22 mouse cellular contexts compared by ENCODE assay signal in the genomic region with DNA sequence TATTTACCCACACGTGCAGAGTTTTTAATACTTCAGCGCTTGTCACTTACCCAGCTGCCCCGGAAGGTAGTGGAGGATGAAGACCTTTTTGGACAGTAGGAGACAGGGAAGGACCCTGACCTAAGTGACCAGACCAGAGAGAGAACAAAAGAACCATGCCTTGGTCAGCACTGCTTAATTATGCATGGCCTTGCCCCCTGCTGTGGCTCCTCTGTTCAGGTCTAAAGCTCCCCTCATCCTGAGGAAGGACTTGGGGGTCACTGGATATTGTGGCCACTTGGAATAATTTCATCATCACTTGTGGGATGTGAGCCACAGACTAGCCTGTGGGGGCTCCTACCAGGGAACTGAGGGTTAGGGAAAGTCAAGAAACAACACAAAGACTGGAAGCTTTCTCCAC.
A peak's percentile ranks its signal among the peaks of the same experiment; 100 is the strongest.
DNase-seq lines count a peak whose midpoint lies in the region; ATAC-seq and TF ChIP-seq lines count a peak whose summit lies in the region.
"Had no signal": no experiment of that assay in that cellular context is flagged by ENCODE, and none has a peak within 500 bp of the region (broad histone marks: within the 10 kb centered on the region; RNA-seq: fewer than 3 reads in every experiment).

No protein-coding gene starts in this region.

- H3K27ac ChIP-seq in forebrain, embryonic 10.5 days: peak overlapping the region; percentile 94
- no peak overlapping the region for H3K27ac ChIP-seq in forebrain, postnatal 0 days (ENCODE audit: low read depth, low read length)
- H3K27ac ChIP-seq in embryonic facial prominence, embryonic 10.5 days (replicated peaks): peak overlapping the region; percentile 69
- peak overlapping the region; percentile 12; the same call in 1 of the 2 replicates for H3K27ac ChIP-seq in forebrain, embryonic 16.5 days (ENCODE audit: low read length)
- H3K27ac ChIP-seq: hindbrain, embryonic 14.5 days; neural tube, embryonic 13.5 days; stomach, embryonic 15.5 days had no signal

- DNase-seq in forebrain, embryonic 10.5 days (ENCODE audit: extremely low spot score, low spot score): peak; percentile 39
- no peak for DNase-seq in forebrain, postnatal 0 days
- DNase-seq in embryonic facial prominence, embryonic 10.5 days (ENCODE audit: low spot score): no peak
- DNase-seq in cerebellum, postnatal 36 days: no peak
- no peak for DNase-seq in layer of hippocampus, adult 18-20 months (ENCODE audit: low spot score in 2 of 2)
- DNase-seq: adrenal gland, adult 2 months; cerebellum, adult 18-20 months; cerebellum, postnatal 14 days; heart, postnatal 36 days; kidney, adult 8-10 months; kidney, postnatal 10 days; liver, postnatal 0 days; lung, postnatal 10 days; thymus, postnatal 25 days had no signal

- H3K36me3 ChIP-seq in forebrain, embryonic 10.5 days (replicated peaks): no peaks in the 10 kb centered on the region
- no peaks in the 10 kb centered on the region for H3K36me3 ChIP-seq in forebrain, postnatal 0 days (ENCODE audit: insufficient read depth)
- no peaks in the 10 kb centered on the region for H3K36me3 ChIP-seq in E14TG2a.4 (ENCODE audit: insufficient read depth, low read length)
- no peaks in the 10 kb centered on the region for H3K36me3 ChIP-seq in embryonic facial prominence, embryonic 10.5 days (replicated peaks)
- H3K36me3 ChIP-seq in forebrain, embryonic 16.5 days (ENCODE audit: control insufficient read depth, insufficient read depth): no peaks in the 10 kb centered on the region
- H3K36me3 ChIP-seq: G1E; neural tube, embryonic 13.5 days; stomach, embryonic 15.5 days had no signal

- peaks cover 80% of the 10 kb centered on the region for H3K27me3 ChIP-seq in forebrain, embryonic 10.5 days (ENCODE audit: poor library complexity, severe bottlenecking)
- H3K27me3 ChIP-seq in forebrain, postnatal 0 days (ENCODE audit: insufficient read depth, low read length): peaks cover 3% of the 10 kb centered on the region; the same call in 1 of the 2 replicates
- H3K27me3 ChIP-seq in E14TG2a.4 (ENCODE audit: insufficient read depth, low read length): peaks cover 7% of the 10 kb centered on the region
- peaks cover 95% of the 10 kb centered on the region for H3K27me3 ChIP-seq in embryonic facial prominence, embryonic 10.5 days (replicated peaks; ENCODE audit: low read depth, poor library complexity, severe bottlenecking)
- H3K27me3 ChIP-seq in forebrain, embryonic 16.5 days (replicated peaks; ENCODE audit: control insufficient read depth, insufficient read depth, low read length): no peaks in the 10 kb centered on the region

- H3K9ac ChIP-seq in forebrain, postnatal 0 days: no peak overlapping the region
- no peak overlapping the region for H3K9ac ChIP-seq in forebrain, embryonic 16.5 days (replicated peaks; ENCODE audit: low read depth, low read length)
- H3K9ac ChIP-seq: hindbrain, embryonic 14.5 days; liver, postnatal 0 days; neural tube, embryonic 13.5 days; stomach, embryonic 15.5 days had no signal

- no peak for ATAC-seq in forebrain, postnatal 0 days
- no peak for ATAC-seq in forebrain, embryonic 16.5 days
- no peak for ATAC-seq in monocyte, adult 5-6 weeks (replicated peaks; ENCODE audit: insufficient number of reproducible peaks, low FRiP score, low TSS enrichment, poor library complexity, severe bottlenecking)
- ATAC-seq: liver, postnatal 0 days; Patski had no signal

- H3K4me1 ChIP-seq in forebrain, embryonic 10.5 days: peaks cover 62% of the 10 kb centered on the region
- H3K4me1 ChIP-seq in forebrain, postnatal 0 days (ENCODE audit: insufficient read depth): peaks cover 17% of the 10 kb centered on the region
- H3K4me1 ChIP-seq in E14TG2a.4 (replicated peaks; ENCODE audit: low read depth, low read length): peaks cover 93% of the 10 kb centered on the region
- peaks cover 39% of the 10 kb centered on the region for H3K4me1 ChIP-seq in embryonic facial prominence, embryonic 10.5 days
- peaks cover 30% of the 10 kb centered on the region for H3K4me1 ChIP-seq in forebrain, embryonic 16.5 days (replicated peaks; ENCODE audit: control insufficient read depth, insufficient read depth, low read length)

- WGBS in forebrain, embryonic 10.5 days: 1% methylated on average over 3 of the region's 3 CpGs
- WGBS in forebrain, postnatal 0 days: 19% methylated on average over 3 of the region's 3 CpGs
- WGBS in embryonic facial prominence, embryonic 10.5 days: 7% methylated on average over 3 of the region's 3 CpGs
- 13% methylated on average over 3 of the region's 3 CpGs for WGBS in forebrain, embryonic 16.5 days

- no peak overlapping the region for H3K4me2 ChIP-seq in forebrain, postnatal 0 days (ENCODE audit: low read depth)
- H3K4me2 ChIP-seq in forebrain, embryonic 16.5 days (ENCODE audit: low read length): no peak overlapping the region
- H3K4me2 ChIP-seq: stomach, embryonic 15.5 days had no signal

- H3K9me3 ChIP-seq in forebrain, embryonic 10.5 days: no peaks in the 10 kb centered on the region
- H3K9me3 ChIP-seq in forebrain, postnatal 0 days (ENCODE audit: low read length): no peaks in the 10 kb centered on the region
- H3K9me3 ChIP-seq in E14TG2a.4 (ENCODE audit: low read length): no peaks in the 10 kb centered on the region
- H3K9me3 ChIP-seq in embryonic facial prominence, embryonic 10.5 days: no peaks in the 10 kb centered on the region
- no peaks in the 10 kb centered on the region for H3K9me3 ChIP-seq in forebrain, embryonic 16.5 days (ENCODE audit: control insufficient read depth, low read length)
- H3K9me3 ChIP-seq: G1E; neural tube, embryonic 13.5 days; stomach, embryonic 15.5 days had no signal

- peak overlapping the region; percentile 32 for H3K4me3 ChIP-seq in forebrain, embryonic 10.5 days
- H3K4me3 ChIP-seq in forebrain, postnatal 0 days (ENCODE audit: low read depth, low read length): no peak overlapping the region
- H3K4me3 ChIP-seq in E14TG2a.4 (replicated peaks; ENCODE audit: low read length): peak overlapping the region; percentile 41
- H3K4me3 ChIP-seq in embryonic facial prominence, embryonic 10.5 days: no peak overlapping the region
- H3K4me3 ChIP-seq in forebrain, embryonic 16.5 days (replicated peaks; ENCODE audit: low read length): no peak overlapping the region
- H3K4me3 ChIP-seq: neural tube, embryonic 13.5 days; stomach, embryonic 15.5 days had no signal

- no peak for TF ChIP-seq CTCF in forebrain, postnatal 0 days (IDR thresholded peaks at IDR 0.05; ENCODE audit: low read depth)
- TF ChIP-seq CTCF in E14TG2a.4 (conservative IDR thresholded peaks at IDR 0.05; ENCODE audit: low read length): no peak

Comparison
In these comparisons a context has a peak if more than half of its experiments do, and no peak if none do; other contexts are left out.
1. H3K4me3 ChIP-seq: peak in forebrain, embryonic 10.5 days (single experiment) and E14TG2a.4 (single experiment); none in forebrain, postnatal 0 days (single experiment), embryonic facial prominence, embryonic 10.5 days (single experiment) and forebrain, embryonic 16.5 days (single experiment).